Mouse (Mus musculus) MEL (cell line): Measurements from ENCODE around the gene Zbtb20.

Experiments used
- CTCF ChIP-seq, 3 experiments: IDR thresholded peaks in 2 of 3; conservative IDR thresholded peaks in 1 of 3; 2 replicates each; pipeline ENCODE4 v1.5.1; 2011 to 2012; ENCODE audit warnings: low read length in 3 of 3, low read depth in 2 of 3, mild to moderate bottlenecking in 2 of 3, improper control_type of control experiment in 1 of 3, inconsistent platforms in 1 of 3, mixed read lengths in 1 of 3, moderate library complexity in 1 of 3; ENCODE audit not compliant: control insufficient read depth in 1 of 3, insufficient read depth in 1 of 3, poor library complexity in 1 of 3, severe bottlenecking in 1 of 3
- MAZ ChIP-seq: IDR thresholded peaks from 2 replicates; pipeline ENCODE4 v1.6.1; 2012; ENCODE audit warnings: low read depth, mild to moderate bottlenecking, inconsistent platforms, low read length, improper control_type of control experiment
- MYC ChIP-seq: IDR thresholded peaks from 2 replicates; pipeline ENCODE4 v1.6.1; 2011; ENCODE audit warnings: low read depth, mild to moderate bottlenecking, low read length, improper control_type of control experiment, moderate library complexity
- NELFE ChIP-seq: IDR thresholded peaks from 2 replicates; pipeline ENCODE4 v1.6.1; 2011; ENCODE audit warnings: low read depth, low read length, improper control_type of control experiment
- POLR2A ChIP-seq, 2 experiments: IDR thresholded peaks; 2 replicates each; pipeline ENCODE4 v1.6.1; 2011 to 2012; ENCODE audit warnings: low read length in 2 of 2, mild to moderate bottlenecking in 2 of 2, control low read depth in 1 of 2, improper control_type of control experiment in 1 of 2, low read depth in 1 of 2, moderate library complexity in 1 of 2; ENCODE audit not compliant: control insufficient read depth in 1 of 2, insufficient read depth in 1 of 2, poor library complexity in 1 of 2
- RCOR1 ChIP-seq: IDR thresholded peaks from 2 replicates; pipeline ENCODE4 v1.6.1; 2012; ENCODE audit warnings: low read depth, mild to moderate bottlenecking, inconsistent platforms, low read length, improper control_type of control experiment
- ZC3H11A ChIP-seq: IDR thresholded peaks from 2 replicates; pipeline ENCODE4 v1.6.1; 2012; ENCODE audit warnings: low read depth, mild to moderate bottlenecking, inconsistent platforms, low read length, improper control_type of control experiment

- TF ChIP-seq NELFE = no peak
- no peak for TF ChIP-seq CTCF (IDR thresholded peaks at IDR 0.05 in 2 of 3, conservative IDR thresholded peaks at IDR 0.05 in 1 of 3; ENCODE audit: control insufficient read depth in 1 of 3, insufficient read depth in 1 of 3, low read depth in 2 of 3, low read length in 3 of 3, poor library complexity in 1 of 3, severe bottlenecking in 1 of 3)
- TF ChIP-seq POLR2A (IDR thresholded peaks at IDR 0.05; ENCODE audit: control insufficient read depth in 1 of 2, insufficient read depth in 1 of 2, low read depth in 1 of 2, low read length in 2 of 2, poor library complexity in 1 of 2) = no peak
- TF ChIP-seq MAZ = no peak
- no peak for TF ChIP-seq ZC3H11A
- TF ChIP-seq MYC = no peak
- no peak for TF ChIP-seq RCOR1
Observed at GRCm38 (mm10) chr16:43604399-43605013, 728.8 kb downstream of the Zbtb20 start.
